Mouse (Mus musculus) urinary bladder, adult 18-20 months (tissue): ENCODE measurements around the gene B130006D01Rik.
"Not testable (repeated sequence)": the region's sequence is repeated elsewhere in the genome, so short reads cannot be mapped to it uniquely, and the experiment has no call there.

Source experiments
- DNase-seq, 2 experiments: peaks; one replicate each; pipeline ENCODE4 v3.0.0; 2022; ENCODE audit warnings: low spot score in 2 of 2, mixed read lengths in 2 of 2

B130006D01Rik gene

DNA sequence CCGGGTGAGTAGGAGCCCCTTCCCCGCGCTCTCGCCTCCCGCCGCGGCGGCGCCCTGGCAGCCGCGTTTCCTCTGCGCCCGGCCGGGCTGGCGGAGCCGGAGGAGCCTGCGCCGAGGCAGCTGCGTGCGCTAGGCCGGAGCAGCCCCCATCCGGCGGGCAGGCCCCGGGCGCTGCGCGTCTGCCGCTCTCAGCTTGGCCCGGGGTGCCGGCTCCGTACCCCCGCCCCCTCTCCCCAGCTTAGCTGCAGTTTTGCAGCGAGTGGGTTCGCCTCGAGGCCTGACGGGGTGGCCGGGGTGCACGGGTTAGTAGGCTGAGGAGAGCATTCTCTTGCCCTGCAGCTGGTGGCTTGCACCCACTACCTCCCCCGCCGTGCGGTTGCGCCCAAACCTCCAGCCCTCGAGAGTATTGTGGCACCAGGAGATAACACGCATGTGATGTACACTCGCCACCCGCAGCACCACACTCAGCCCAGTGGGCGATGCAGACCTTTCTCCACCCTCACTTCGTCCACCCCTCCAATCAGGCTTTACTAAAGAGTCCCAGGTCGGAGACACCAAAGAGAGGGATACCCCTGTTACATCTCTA lies 10.1 kb upstream of the B130006D01Rik start:
- peak in 1 of 2 experiments; percentile 61 for DNase-seq

DNA sequence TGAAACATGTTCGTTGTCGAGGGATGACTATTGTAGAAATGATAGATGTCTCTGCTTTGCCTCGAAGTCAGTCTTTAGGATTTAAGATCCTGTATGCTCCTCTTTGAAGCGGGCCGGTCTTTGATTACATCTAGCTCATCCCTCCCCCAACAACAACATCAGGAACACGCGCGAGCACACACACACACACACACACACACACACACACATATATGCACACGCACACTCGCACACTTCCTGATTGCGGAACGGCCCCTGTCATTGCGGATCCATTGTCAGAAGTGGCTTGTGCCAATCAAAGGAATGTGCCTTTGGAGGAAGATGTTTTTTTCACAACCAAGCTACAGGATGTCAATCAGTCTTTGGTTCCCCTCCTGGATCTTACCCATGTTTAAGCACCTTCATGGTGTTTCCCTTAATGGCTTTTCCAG lies 9.6 kb upstream of the B130006D01Rik start:
- no peak for DNase-seq

DNA sequence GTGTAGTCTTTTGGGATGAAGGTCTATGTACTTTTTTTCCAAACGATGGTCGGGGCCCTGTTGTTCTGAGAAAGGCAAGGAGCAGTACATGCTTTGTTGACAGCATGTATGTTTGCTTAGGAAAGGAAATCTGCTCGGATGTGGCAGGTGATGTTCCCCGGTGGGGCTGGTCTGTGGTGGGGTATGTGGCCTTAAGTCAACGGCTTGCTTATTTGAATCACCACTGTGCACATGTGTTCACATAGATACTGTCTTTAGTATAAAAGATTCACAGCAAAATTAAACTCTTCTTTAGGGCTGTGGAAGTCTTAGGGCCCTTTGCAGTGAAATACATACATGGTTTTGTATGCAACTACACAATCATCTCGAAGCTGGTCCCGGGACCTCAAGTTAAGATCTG lies 9.0 kb upstream of the B130006D01Rik start:
- DNase-seq, result no peak

DNA sequence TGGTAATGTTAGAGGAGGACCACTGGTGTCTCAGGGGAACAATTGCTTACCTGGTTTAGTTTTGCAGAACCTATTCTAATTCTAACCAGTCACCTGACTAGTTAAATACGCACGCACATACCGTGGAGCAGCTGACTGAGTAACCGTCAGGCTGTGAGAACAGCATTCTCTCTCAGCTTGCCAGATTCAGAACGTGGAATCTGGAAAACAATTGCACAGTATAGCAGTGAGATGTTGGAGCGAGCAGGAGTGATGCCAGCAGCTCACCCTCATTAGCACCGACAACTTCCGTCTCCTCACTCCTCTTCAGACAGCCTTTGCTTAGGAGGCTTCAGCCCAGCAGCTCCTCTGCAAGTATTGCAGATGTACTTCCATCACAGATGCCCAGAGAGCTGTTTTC lies 7.3 kb upstream of the B130006D01Rik start:
- DNase-seq, result no peak

DNA sequence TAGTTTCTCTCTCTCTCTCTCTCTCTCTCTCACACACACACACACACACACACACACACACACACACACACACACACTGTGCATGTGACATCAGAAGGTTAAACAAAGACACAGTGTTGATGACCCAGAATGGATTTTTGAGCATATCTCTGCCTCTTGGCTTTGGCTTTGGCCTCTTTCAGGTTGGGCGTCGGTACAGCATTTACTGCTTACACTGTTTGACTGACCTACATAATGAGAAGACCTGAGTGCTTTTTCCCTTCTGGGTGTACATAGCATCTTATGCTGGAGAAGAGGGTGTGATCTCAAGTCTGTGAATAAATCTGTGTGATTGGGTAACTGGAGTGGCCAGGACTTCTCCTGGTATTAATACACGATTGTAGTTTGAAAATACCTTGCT lies 4.0 kb upstream of the B130006D01Rik start:
- DNase-seq, result no peak

DNA sequence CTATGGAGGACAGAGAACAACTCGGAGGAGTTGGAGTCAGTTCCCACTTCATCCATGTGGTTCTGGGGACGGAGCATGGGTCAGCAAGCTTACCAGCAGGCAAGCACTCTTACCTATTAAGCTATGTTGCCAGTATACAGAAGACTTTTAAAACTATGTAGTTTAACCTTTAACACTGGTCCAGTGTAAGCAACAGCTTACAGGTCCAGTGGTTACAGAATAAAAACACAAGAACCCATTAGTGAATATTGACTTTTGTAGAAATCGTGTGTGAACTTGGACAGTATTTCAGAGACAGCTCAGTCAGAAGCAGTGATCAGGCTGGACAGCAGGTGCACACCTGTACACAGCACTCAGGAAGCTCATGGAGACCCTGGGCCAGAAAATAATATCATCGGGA lies 1.1 kb downstream of the B130006D01Rik start:
- DNase-seq, result no peak

DNA sequence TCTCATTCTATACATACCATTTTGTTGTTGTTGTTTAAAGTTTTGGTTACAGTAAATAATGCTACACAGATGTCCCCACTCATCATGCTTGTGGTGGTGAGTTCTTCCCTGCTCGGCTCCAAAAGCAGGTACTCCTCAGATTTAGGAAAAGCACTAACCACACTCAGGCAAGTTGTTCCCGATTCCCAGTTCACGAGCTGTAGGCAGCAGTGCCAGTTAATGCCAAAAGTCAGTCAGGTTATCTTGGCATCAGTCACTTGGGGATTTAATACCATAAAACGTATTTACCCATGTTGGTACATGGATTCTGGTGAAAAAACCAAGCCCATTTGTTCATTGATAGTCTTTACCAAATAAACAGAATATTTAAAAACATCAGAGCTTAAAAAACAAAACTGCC lies 2.8 kb downstream of the B130006D01Rik start:
- DNase-seq, result no peak

DNA sequence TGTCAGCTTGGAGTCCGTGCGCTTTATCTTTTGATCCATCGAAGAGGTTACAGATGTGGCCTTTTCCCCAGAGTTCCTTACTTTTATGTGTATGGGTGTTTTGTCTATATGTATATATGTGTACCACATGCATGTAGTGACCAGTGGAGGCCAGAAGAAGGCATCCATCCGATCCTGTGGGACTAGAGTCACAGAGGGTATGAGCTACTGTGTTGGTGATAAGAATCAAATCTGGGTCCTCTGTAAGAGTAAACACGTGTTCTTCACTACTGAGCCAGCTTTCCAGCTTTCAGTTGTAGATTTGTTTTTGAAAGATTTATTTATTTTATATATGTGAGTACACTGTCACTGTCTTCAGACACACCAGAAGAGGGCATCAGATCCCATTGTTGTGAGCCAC lies 4.6 kb downstream of the B130006D01Rik start:
- DNase-seq, result no peak

DNA sequence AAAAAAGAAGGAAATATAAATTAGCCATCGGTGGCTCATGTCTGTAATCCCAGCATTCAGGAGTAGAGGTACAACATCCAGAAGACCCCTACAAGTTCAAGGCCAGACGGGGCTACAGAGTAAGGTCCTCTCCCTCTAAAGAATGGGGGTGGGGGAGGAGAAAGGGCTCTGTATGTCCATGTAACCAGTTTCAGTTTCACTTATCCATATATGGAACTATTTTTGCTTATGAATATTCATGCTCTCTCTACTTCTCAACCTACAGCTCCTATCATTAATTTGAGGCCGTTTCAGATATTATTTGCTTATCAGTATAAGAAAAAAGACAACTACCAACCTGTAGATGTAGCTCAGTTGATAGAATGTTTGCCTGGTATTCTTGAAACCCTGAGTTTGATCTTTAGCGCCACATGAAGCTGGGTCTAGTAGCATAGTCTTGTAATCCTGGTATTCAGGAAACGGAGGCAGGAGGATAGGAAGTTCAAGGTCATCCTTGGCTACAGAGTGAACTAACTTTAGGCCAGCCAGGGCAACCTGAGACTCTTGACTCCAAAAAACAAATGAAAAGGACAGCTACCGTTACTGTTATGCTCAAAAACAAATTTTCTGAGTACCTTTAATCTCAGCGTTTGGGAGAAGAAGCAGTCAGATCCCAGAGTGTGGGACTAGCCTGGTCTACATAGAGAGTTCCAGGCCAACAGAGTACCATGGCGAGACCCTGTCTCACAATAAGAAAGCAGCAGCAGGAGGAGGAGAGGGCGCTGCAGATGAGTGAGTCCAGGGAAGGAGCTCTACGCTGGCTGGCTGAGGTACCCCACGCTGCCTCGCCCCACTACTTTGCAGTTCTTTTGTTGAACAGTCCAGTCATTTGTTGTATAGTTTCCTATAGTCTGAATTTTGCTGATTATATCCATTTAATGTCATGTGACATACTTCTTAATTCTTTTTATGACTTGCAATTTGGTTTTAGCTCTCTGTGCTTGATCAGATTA lies 5.8 kb downstream of the B130006D01Rik start:
- DNase-seq, result no peak

DNA sequence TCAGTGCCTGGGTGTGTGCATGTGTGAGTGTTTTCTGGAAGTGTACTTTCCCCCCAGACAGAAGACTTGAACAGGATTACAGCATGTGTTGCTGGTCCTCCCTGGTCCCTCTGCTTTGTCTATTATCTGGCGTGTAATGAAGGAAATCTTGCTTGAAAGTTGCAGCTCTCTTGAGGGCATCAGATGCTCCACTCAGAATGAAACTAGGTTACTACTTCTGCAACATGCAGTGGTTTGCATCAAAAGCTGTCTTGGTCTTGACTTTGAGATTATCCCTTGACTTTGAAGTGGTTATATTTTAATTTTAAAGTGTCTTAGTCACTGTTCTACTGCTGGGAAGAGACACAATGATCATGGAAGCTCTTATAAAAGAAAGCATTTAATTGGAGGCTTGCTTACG lies 11.1 kb downstream of the B130006D01Rik start:
- no peak for DNase-seq

DNA sequence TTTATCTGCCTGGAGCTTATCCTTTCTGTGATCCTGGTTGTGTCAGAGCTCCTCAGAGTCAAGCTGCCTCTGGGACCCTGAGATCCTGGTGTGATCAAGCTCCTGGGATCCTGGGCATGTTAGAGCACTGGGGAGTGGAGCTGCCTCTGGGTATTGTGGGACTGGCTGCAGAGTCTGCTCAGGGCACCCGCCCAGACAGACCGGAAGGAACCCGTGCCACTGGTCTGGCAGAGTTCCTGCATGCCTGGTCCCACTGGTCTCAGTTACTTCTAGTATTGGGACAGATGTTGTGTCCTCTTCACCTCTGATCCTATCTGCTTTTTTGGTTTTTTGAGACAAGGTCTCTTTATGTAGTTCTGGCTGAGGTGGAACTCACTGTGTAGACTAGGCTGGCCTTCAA lies 14.4 kb downstream of the B130006D01Rik start:
- DNase-seq, result peak; percentile 17 to 27

DNA sequence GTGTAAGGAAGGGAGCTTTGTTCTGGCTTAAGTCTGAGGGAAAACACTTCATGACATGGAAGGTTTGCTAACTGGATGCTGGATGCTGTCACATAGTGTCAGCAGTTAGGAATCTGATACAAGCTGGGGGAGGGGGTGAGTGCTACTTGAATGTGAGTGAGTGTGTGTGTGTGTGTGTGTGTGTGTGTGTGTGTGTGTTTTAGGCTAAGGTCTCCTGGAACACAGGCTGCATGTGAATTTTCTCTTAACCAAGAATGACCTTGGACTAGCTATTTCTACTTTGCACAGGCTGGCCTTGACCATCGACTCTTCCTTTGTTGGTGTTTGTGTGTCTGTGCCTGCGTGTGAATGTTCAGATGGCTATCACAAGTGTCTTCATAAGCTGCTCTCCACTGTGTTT lies 21.1 kb downstream of the B130006D01Rik start:
- DNase-seq, result no peak

DNA sequence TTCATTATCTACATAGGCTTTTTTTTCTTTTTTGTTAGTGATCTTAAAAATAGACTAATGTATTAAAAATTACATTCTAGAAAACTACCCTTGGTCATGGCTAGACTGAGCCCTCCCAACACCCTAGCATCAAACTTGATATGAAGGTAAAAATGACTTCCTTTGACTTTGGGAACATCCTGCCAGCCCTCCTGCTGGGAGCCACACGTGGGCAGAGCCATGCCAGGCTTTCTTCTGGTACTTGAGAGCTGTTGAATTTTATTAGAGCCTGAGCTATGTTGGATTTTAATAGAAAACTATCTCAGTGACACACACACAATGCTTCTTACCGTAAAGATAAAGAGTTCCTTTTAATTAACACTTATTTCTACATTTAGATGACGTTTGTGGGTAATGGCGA lies 23.4 kb downstream of the B130006D01Rik start:
- no peak for DNase-seq

DNA sequence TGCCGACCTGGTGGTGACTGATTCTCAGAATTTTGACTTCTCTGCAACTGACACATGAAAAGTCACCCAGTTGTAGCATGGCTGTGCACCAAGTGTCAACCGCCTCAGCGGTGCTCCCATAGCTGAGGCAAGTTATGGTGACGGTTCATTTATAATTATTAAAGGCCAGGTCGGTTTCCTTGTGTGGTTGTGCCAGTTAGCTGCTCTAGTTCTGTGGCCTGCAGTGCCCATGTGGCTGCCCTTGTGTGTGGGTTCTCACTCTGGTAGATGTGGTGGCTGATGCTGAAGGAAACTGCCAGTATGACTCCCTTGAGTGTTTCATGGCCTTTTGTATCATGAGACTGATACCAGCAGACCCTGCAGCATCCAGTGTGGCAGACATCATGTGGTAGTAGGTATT lies 24.9 kb downstream of the B130006D01Rik start:
- no peak for DNase-seq

DNA sequence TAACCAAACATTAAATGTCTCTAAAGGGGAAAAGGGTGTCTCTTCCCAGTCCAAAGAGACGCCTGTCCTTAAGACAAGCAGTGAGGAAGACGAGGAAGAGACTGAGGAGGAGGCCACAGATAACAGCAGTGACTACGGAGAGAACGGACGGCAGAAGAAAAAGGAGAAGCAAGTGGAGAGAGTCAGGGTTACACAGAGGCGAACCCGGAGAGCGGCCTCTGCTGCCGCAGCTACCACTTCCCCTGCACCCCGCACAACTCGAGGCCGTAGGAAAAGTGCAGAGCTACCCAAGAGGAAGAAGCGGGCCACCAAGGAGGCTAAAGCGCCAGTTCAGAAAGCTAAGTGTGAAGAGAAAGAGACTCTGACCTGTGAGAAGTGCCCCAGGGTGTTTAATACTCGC lies 26.2 kb downstream of the B130006D01Rik start:
- DNase-seq, result no peak

DNA sequence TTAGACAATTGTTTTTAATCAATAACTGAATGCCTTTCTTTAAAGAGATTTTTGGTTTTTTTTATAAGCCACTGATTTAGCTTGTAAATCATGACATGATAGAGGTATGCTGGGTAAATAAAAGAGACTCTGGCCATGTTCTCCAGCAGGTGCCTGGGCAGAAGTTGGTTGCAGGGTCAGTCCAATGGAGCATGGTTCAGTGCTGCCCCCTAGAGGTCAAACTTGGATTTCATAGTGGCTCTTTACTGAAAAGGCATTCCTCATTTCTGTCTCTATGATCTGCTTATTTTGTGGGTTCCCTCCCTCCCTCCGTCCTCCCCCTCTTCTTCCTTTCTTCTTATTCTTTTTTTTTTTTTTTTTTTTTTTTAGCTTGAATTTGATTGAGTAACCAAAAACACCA lies 27.6 kb downstream of the B130006D01Rik start:
- peak; percentile 53 to 56 for DNase-seq

DNA sequence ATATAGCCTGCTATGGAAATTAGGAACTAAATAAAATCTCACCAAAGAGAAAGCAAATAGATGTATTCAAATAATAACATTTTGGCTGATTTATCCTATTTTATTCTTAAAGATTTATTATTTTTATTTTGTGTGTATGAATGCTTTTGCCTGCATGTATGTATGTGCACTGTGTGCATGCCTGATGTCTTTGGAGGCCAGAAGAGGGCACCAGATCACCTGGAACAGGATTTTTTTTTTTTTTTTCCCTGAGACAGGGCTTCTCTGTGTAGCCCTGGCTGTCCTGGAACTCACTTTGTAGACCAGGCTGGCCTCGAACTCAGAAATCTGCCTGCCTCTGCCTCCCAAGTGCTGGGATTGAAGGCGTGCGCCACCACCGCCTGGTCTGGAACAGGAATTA lies 31.8 kb downstream of the B130006D01Rik start:
- not testable (repeated sequence) for DNase-seq

DNA sequence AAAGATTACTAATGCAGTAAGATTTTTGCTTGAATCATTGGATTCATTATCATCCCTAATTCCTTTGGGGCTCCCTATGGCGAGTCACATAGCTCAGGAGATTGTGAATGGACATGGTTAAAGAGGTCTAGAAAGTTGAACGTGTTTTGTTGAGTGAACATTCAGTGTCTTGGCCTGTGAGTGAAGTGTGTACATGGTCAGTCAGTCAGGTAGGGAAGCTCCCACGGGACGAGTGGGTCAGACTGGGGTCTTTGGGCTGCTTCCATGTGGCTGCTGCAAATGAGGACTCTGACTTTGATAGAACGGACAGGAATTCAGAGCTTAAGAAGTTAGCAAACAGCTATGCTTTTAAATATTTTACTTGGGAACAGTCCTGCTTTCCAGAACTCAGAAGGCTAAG lies 37.1 kb downstream of the B130006D01Rik start:
- no peak for DNase-seq

DNA sequence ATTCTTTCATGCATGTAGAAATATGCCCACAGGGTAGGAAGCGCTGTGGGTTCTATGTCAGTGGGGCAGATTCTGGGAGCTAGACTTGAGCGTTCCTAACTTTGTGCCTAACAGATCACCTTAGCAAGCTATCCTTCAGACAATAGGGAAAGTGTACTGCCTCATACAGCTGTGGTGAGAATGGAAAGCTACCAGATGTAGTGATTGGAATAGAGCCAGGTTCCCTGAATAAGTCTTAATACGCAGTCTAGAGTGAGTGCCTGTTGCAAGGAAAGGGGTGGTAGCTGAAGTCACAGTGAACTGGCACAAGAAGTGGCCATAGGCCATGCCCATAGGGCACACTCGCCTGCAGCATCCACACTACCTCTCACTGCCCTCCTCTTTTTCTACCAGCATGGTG lies 39.6 kb downstream of the B130006D01Rik start:
- no peak for DNase-seq

DNA sequence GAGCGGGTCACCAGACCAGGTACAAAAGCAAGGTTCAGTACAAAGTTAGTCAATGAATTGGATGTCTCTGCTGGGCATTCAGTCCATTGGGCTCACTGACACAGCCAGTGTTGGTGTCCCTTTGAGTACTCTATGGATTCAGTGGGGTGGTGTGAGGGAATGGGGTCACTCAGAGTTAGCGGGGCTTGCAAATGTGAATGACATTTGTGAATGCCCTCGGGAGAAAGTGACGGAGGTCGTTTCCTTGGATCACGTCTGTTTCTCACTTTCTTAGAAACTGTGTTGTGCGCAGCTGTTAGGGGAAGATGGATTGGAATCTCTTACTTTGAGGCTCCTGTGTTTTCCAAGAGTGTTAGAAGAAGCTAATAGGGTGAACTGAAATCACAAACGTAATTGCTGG lies 41.4 kb downstream of the B130006D01Rik start:
- DNase-seq, result no peak

DNA sequence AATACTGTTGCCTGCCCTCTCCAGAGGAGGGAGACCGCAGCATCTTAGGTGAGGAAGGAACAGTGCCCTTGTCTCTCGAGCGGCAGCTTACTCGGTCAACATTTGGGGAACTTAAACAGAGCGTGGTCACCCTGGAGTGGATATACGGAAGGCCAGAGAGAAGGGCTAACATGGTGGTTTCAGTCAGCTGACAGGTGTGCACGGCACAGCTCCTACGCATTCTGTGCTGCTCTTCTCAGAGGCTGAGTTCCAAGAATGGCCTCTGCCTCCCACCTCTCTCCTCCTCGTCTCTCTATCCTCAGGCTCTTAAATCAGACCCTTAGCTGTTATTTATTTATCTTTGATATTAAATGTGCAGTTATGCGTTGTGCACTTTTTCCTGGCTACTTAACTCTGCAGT lies 41.9 kb downstream of the B130006D01Rik start:
- DNase-seq, result no peak

DNA sequence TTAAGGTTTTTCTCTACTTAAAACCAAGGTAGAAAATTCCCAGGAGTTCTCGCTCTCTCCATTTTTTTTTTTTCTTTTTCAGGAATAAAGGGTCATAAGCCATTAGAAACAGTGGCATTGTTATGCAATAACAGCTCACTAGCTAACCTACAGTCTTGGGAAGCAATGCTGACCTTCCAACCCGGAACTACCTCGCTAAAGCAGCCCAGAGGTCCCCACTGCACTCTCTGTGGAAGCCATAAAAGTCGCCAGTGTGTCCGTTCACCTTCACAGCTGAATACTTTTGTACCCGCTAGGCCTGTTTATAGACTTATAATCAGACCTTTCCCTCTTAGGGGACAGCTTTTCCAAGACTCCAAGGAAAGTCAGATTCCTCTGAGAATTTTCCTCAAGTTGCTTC lies 44.9 kb downstream of the B130006D01Rik start:
- DNase-seq, result no peak

DNA sequence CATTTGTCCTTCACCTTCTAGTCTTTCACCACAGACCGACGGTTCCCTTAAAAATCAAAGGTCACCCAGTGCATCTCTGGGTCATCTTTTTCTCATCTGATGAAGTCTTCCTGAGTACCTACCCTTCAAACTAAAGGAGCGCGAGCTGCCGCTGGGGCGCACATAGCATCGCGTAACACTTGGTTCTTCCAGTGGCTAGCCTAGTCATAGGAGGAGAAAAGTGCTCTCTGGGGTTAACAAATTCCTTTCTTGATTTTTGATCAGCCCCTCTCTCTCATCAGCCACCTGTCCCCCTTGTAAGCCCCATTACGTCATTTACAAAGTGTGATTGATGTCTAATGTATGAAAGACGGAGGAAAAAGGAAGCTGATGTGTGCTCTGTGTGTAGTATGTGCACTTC lies 45.8 kb downstream of the B130006D01Rik start:
- no peak for DNase-seq
